19 mouse cellular contexts compared by ENCODE assay signal in the genomic region with DNA sequence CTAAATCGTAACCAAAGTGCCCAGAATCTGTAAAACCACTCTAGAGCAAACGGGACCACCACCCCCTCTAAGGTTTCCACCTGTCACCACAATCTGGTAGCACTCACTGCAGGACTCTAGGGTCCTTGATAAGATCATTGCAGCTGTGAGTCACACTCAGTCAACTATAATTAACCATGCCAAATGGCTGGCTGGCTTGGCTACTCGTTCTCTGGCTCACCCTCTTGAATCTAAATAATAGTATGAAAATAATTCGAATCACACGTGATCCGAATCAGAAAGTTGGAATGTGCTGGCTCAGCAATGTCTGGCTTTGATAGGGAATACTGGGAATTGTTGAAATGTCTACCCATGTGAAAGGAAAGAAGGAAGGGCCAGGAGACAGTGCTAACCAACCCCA. TPM values are rescaled to one million over a fixed set of nuclear protein-coding genes. Genes with fewer than 3 reads are reported as not detected.
DNase-seq lines count a peak whose midpoint lies in the region; ATAC-seq and TF ChIP-seq lines count a peak whose summit lies in the region.
"Had no signal": no experiment of that assay in that cellular context is flagged by ENCODE, and none has a peak within 500 bp of the region (broad histone marks: within the 10 kb centered on the region; RNA-seq: fewer than 3 reads in every experiment).

No protein-coding gene starts in this region.

- no peak overlapping the region for H3K9ac ChIP-seq in midbrain, postnatal 0 days (replicated peaks; ENCODE audit: low read length, poor library complexity, severe bottlenecking)
- H3K9ac ChIP-seq in midbrain, embryonic 13.5 days (replicated peaks): no peak overlapping the region
- H3K9ac ChIP-seq in heart, embryonic 13.5 days: no peak overlapping the region
- H3K9ac ChIP-seq: intestine, embryonic 15.5 days; limb, embryonic 15.5 days had no signal

- H3K4me2 ChIP-seq in midbrain, postnatal 0 days (ENCODE audit: low read depth, low read length, poor library complexity, severe bottlenecking): no peak overlapping the region
- H3K4me2 ChIP-seq in midbrain, embryonic 13.5 days (replicated peaks): no peak overlapping the region
- H3K4me2 ChIP-seq in heart, embryonic 13.5 days: no peak overlapping the region
- H3K4me2 ChIP-seq: intestine, embryonic 15.5 days; limb, embryonic 15.5 days had no signal

- H3K4me1 ChIP-seq in midbrain, postnatal 0 days (ENCODE audit: insufficient read depth, low read length): no peaks in the 10 kb centered on the region
- H3K4me1 ChIP-seq in midbrain, embryonic 13.5 days (replicated peaks): peaks cover 9% of the 10 kb centered on the region
- peaks cover 43% of the 10 kb centered on the region for H3K4me1 ChIP-seq in heart, embryonic 13.5 days
- H3K4me1 ChIP-seq: intestine, embryonic 15.5 days; limb, embryonic 15.5 days; midbrain, embryonic 10.5 days had no signal

- H3K36me3 ChIP-seq in midbrain, postnatal 0 days (ENCODE audit: insufficient read depth, low read length): no peaks in the 10 kb centered on the region
- no peaks in the 10 kb centered on the region for H3K36me3 ChIP-seq in midbrain, embryonic 13.5 days
- H3K36me3 ChIP-seq in heart, embryonic 13.5 days: no peaks in the 10 kb centered on the region
- H3K36me3 ChIP-seq: intestine, embryonic 15.5 days; limb, embryonic 15.5 days; midbrain, embryonic 10.5 days had no signal

- no peaks in the 10 kb centered on the region for H3K9me3 ChIP-seq in midbrain, postnatal 0 days (ENCODE audit: low read length)
- H3K9me3 ChIP-seq in midbrain, embryonic 13.5 days: no peaks in the 10 kb centered on the region
- no peaks in the 10 kb centered on the region for H3K9me3 ChIP-seq in heart, embryonic 13.5 days
- H3K9me3 ChIP-seq: intestine, embryonic 15.5 days; limb, embryonic 15.5 days; midbrain, embryonic 10.5 days had no signal

- H3K27me3 ChIP-seq in midbrain, postnatal 0 days (ENCODE audit: insufficient read depth, low read length): no peaks in the 10 kb centered on the region
- 0 out of 2 replicates have a peak, but pooled peaks cover 4% of the 10 kb centered on the region for H3K27me3 ChIP-seq in midbrain, embryonic 13.5 days
- no peaks in the 10 kb centered on the region for H3K27me3 ChIP-seq in heart, embryonic 13.5 days (replicated peaks)
- H3K27me3 ChIP-seq: intestine, embryonic 15.5 days; limb, embryonic 15.5 days had no signal

- no peak overlapping the region for H3K4me3 ChIP-seq in midbrain, postnatal 0 days (ENCODE audit: low read depth, low read length)
- H3K4me3 ChIP-seq in midbrain, embryonic 13.5 days (replicated peaks): no peak overlapping the region
- no peak overlapping the region for H3K4me3 ChIP-seq in heart, embryonic 13.5 days
- H3K4me3 ChIP-seq: intestine, embryonic 15.5 days; limb, embryonic 15.5 days; midbrain, embryonic 10.5 days had no signal

- H3K27ac ChIP-seq in midbrain, postnatal 0 days (ENCODE audit: low read depth, low read length): no peak overlapping the region
- H3K27ac ChIP-seq in midbrain, embryonic 13.5 days: no peak overlapping the region
- peak overlapping the region; percentile 44 for H3K27ac ChIP-seq in heart, embryonic 13.5 days (replicated peaks)
- H3K27ac ChIP-seq: intestine, embryonic 15.5 days; limb, embryonic 15.5 days; midbrain, embryonic 10.5 days; stomach, postnatal 0 days had no signal

- no peak for TF ChIP-seq CTCF in midbrain, postnatal 0 days (IDR thresholded peaks at IDR 0.05)

- DNase-seq in cerebellum, postnatal 10 days: peak; percentile 40 to 55
- no peak for DNase-seq in cerebellum, adult 9-11 months
- DNase-seq in midbrain, postnatal 0 days (ENCODE audit: low spot score): peak; percentile 35
- DNase-seq in thymus, postnatal 25 days: no peak
- DNase-seq in cerebellum, adult 11-12 months: no peak
- DNase-seq in frontal cortex, postnatal 10 days (ENCODE audit: low spot score in 2 of 2): no peak
- DNase-seq: B cell, adult 2 months; cerebellum, adult 2 months; lung, adult 18-20 months; lung, postnatal 36 days; thymus, postnatal 4 days had no signal

- WGBS in midbrain, postnatal 0 days: 68% methylated on average over 6 of the region's 6 CpGs
- WGBS in midbrain, embryonic 13.5 days: 76% methylated on average over 6 of the region's 6 CpGs
- WGBS in heart, embryonic 13.5 days: 38% methylated on average over 6 of the region's 6 CpGs

- ATAC-seq in midbrain, postnatal 0 days (ENCODE audit: low FRiP score): no peak
- ATAC-seq in midbrain, embryonic 13.5 days: no peak
- no peak; the same call in 1 of the 2 replicates for ATAC-seq in heart, embryonic 13.5 days (ENCODE audit: extremely low read depth, insufficient number of reproducible peaks, low FRiP score, low TSS enrichment)
- ATAC-seq: intestine, embryonic 15.5 days had no signal

RNA-seq across cellular contexts. Expression of a gene that starts 48.5 kb away (rescaled TPM):
- total RNA-seq in midbrain, postnatal 0 days (2014; rRNA removed): not detected in 2 replicates
- 0.11 and 0.32 TPM in 2 replicates for polyA plus RNA-seq in midbrain, postnatal 0 days (2015; fragmentation: Nextera tagmentation; extraction: Ambion mirVana)
- 0.19 and 0.38 TPM in 2 replicates for polyA plus RNA-seq in midbrain, embryonic 13.5 days (2015; fragmentation: Nextera tagmentation; extraction: Ambion mirVana)
- 0.25 and 0.36 TPM in 2 replicates for polyA plus RNA-seq in heart, embryonic 13.5 days (2015; fragmentation: Nextera tagmentation; extraction: Ambion mirVana)
- total RNA-seq: layer of hippocampus, adult 8-10 months; neutrophil, adult 5-6 weeks had no signal
- polyA plus RNA-seq: cerebellum, adult 2 months had no signal

Comparison
In these comparisons a context has a peak if more than half of its experiments do, and no peak if none do; other contexts are left out.
1. DNase-seq: peak in cerebellum, postnatal 10 days (2 of 2) and midbrain, postnatal 0 days (single experiment); none in cerebellum, adult 9-11 months (single experiment), thymus, postnatal 25 days (single experiment), cerebellum, adult 11-12 months (single experiment) and frontal cortex, postnatal 10 days (0 of 2).